Mouse (Mus musculus) kidney, adult 2 months (tissue): ENCODE measurements around the gene Ssh1.

Source experiments
- CTCF ChIP-seq: fragments of 200-500 bp; conservative IDR thresholded peaks from 2 replicates; pipeline ENCODE4 v1.5.1; 2011; ENCODE audit warnings: low read depth, mild to moderate bottlenecking, control low read depth, low read length, moderate library complexity, mixed read lengths; ENCODE audit not compliant: insufficient read depth, insufficient read length
- POLR2A ChIP-seq: fragments of 200-500 bp; IDR thresholded peaks from one replicate; pipeline ENCODE4 v1.6.1; 2011; ENCODE audit warnings: low read depth, low read length, control low read depth

GRCm38 (mm10) chr5:113890874-113891273 is 102.8 kb downstream of the Ssh1 start:
- TF ChIP-seq CTCF (no peak), POLR2A (no peak)
